Mouse (Mus musculus) adrenal gland, adult 18-20 months (tissue): Measurements from ENCODE around the gene Gm3250. TPM values are rescaled to one million over a fixed set of nuclear protein-coding genes. Genes with fewer than 3 reads are reported as not detected.
"Not testable (repeated sequence)": the region's sequence is repeated elsewhere in the genome, so short reads cannot be mapped to it uniquely, and the experiment has no call there.

Source experiments
- DNase-seq, 2 experiments: peaks; one replicate each; pipeline ENCODE4 v3.0.0; 2021 to 2022; ENCODE audit warnings: low spot score in 2 of 2
- total RNA-seq, 2 experiments: library from RNA; stranded (reverse); gene quantifications; 1 replicate in 1 of 2; 2 replicates in 1 of 2; pipeline ENCODE4 v1.2.3; 2021

The Gm3250 gene
- total RNA-seq, 2 experiments from 2014 or later: not detected

GRCm38 (mm10) chr10:77751254-77751653 is 31.1 kb downstream of the Gm3250 start, which contains the start of gene Gm9736:
Gene Gm9736 (minus strand): TSS chr10:77751354.
- DNase-seq: not testable (repeated sequence)

GRCm38 (mm10) chr10:77750686-77751085 is 31.7 kb downstream of the Gm3250 start:
- DNase-seq: not testable (repeated sequence)

GRCm38 (mm10) chr10:77741924-77742688 is 40.2 kb downstream of the Gm3250 start, which contains the start of gene Gm18596:
Gene Gm18596 (minus strand): TSS chr10:77742638.
- DNase-seq: not testable (repeated sequence)

- no peak for DNase-seq
These were observed 43.4 kb downstream of the Gm3250 start for GRCm38 (mm10) chr10:77738929-77739328.

- DNase-seq: no peak
These were observed 46.4 kb downstream of the Gm3250 start for GRCm38 (mm10) chr10:77735928-77736327.

Other genes with a start within 250 kb of the Gm3250 start
- 100 to 1,000 TPM; 175 to 203 TPM for gene Pttg1ip, start 200.8 kb downstream of the Gm3250 start, total RNA-seq
- 10 to 100 TPM; 91.8 to 98.8 TPM for gene Sumo3, start 176.4 kb downstream of the Gm3250 start, total RNA-seq
- 10 to 100 TPM; 13.1 to 17.1 TPM for gene Gm49325, start 176.3 kb downstream of the Gm3250 start, total RNA-seq
- 10 to 100 TPM; 67.2 to 74.1 TPM for gene Ube2g2, start 160.3 kb downstream of the Gm3250 start, total RNA-seq
- under 1 TPM; 0.27 to 0.51 TPM for gene Tspear, start 96.0 kb downstream of the Gm3250 start, total RNA-seq
- gene Gm19402, start 91.8 kb downstream of the Gm3250 start, total RNA-seq: not detected
- gene Gm9508, start 85.3 kb downstream of the Gm3250 start, total RNA-seq: not detected
- not detected for gene Gm10272, start 75.9 kb downstream of the Gm3250 start, total RNA-seq
- gene Gm10024, start 71.1 kb downstream of the Gm3250 start, total RNA-seq: not detected
- not detected for gene Gm10142, start 66.7 kb downstream of the Gm3250 start, total RNA-seq
- gene Krtap12-1, start 61.9 kb downstream of the Gm3250 start, total RNA-seq: not detected
- not detected for gene Gm10100, start 56.1 kb downstream of the Gm3250 start, total RNA-seq
- gene Gm18596, start 39.9 kb downstream of the Gm3250 start, total RNA-seq: not detected
- gene Gm9736, start 31.2 kb downstream of the Gm3250 start, total RNA-seq: not detected
- gene Gm3233, start 22.9 kb downstream of the Gm3250 start, total RNA-seq: not detected
- gene Gm3238, start 11.2 kb downstream of the Gm3250 start, total RNA-seq: not detected
- not detected for gene Gm7138, start 5.6 kb downstream of the Gm3250 start, total RNA-seq
- gene Gm7137, start 5.7 kb upstream of the Gm3250 start, total RNA-seq: not detected
- gene Gm9639, start 12.5 kb upstream of the Gm3250 start, total RNA-seq: not detected
- not detected for gene Gm19668, start 16.6 kb upstream of the Gm3250 start, total RNA-seq
- not detected for gene Gm9507, start 29.3 kb upstream of the Gm3250 start, total RNA-seq
- not detected for gene Gm2696, start 32.1 kb upstream of the Gm3250 start, total RNA-seq
- gene Krtap10-4, start 44.6 kb upstream of the Gm3250 start, total RNA-seq: not detected
- not detected for gene Krtap10-10, start 53.4 kb upstream of the Gm3250 start, total RNA-seq
- gene Gm36176, start 64.3 kb upstream of the Gm3250 start, total RNA-seq: not detected
- gene Gm10318, start 70.3 kb upstream of the Gm3250 start, total RNA-seq: not detected
- gene Gm3285, start 79.4 kb upstream of the Gm3250 start, total RNA-seq: not detected
- 1 to 10 TPM; 3.9 to 6.8 TPM for gene Lrrc3, start 120.0 kb upstream of the Gm3250 start, total RNA-seq
- gene Trpm2, start 188.0 kb upstream of the Gm3250 start, total RNA-seq: 1 to 10 TPM; 5.2 to 5.9 TPM
- gene 1810043G02Rik, start 196.0 kb upstream of the Gm3250 start, total RNA-seq: 10 to 100 TPM; 17.9 to 21.1 TPM
- gene Pfkl, start 227.5 kb upstream of the Gm3250 start, total RNA-seq: 100 to 1,000 TPM; 137 to 283 TPM